Mouse (Mus musculus) spleen, adult 18-20 months (tissue): ENCODE data around the gene Gm49425.
"Not testable (repeated sequence)": the region's sequence is repeated elsewhere in the genome, so short reads cannot be mapped to it uniquely, and the experiment has no call there.

Experiments
- DNase-seq, 2 experiments: peaks; one replicate each; pipeline ENCODE4 v3.0.0; 2022; ENCODE audit warnings: mixed read lengths in 2 of 2

Gm49425 gene

GRCm38 (mm10) chr15:101517161-101517560 lies at the start of gene Gm49425:
Gene Gm49425 (minus strand): TSS chr15:101517261.
- not testable (repeated sequence) for DNase-seq

- DNase-seq, result no peak
Measured at GRCm38 (mm10) chr15:101562850-101563249, 45.8 kb upstream of the Gm49425 start, which contains the start of gene Krt90. Gene Krt90 (minus strand): TSS chr15:101562950.

GRCm38 (mm10) chr15:101558034-101558646 lies 41.1 kb upstream of the Gm49425 start:
- no peak for DNase-seq

GRCm38 (mm10) chr15:101553169-101553568 lies 36.1 kb upstream of the Gm49425 start:
- peak in 1 of 2 experiments; percentile 5 for DNase-seq

GRCm38 (mm10) chr15:101552188-101552587 lies 35.1 kb upstream of the Gm49425 start:
- DNase-seq, result no peak

GRCm38 (mm10) chr15:101550567-101550966 lies 33.5 kb upstream of the Gm49425 start, which contains the start of gene Krt82:
Gene Krt82 (minus strand): TSS chr15:101550667.
- DNase-seq, result no peak

- DNase-seq, result no peak
Measured at GRCm38 (mm10) chr15:101544478-101544877, 27.4 kb upstream of the Gm49425 start.

GRCm38 (mm10) chr15:101542543-101542942 lies 25.5 kb upstream of the Gm49425 start:
- no peak for DNase-seq

GRCm38 (mm10) chr15:101538580-101538900 lies 21.5 kb upstream of the Gm49425 start:
- DNase-seq, result no peak

GRCm38 (mm10) chr15:101537864-101538579 lies 21.0 kb upstream of the Gm49425 start:
- DNase-seq, result no peak

- no peak for DNase-seq
Measured at GRCm38 (mm10) chr15:101536054-101536850, 19.2 kb upstream of the Gm49425 start.

- DNase-seq, result no peak
Measured at GRCm38 (mm10) chr15:101532720-101533119, 15.7 kb upstream of the Gm49425 start, which contains the start of gene Krt84. Gene Krt84 (minus strand): TSS chr15:101532820.

GRCm38 (mm10) chr15:101522556-101523232 lies 5.6 kb upstream of the Gm49425 start:
- no peak for DNase-seq

GRCm38 (mm10) chr15:101519792-101520191 lies 2.7 kb upstream of the Gm49425 start:
- DNase-seq, result peak in 1 of 2 experiments; percentile 53

- DNase-seq, result no peak
Measured at GRCm38 (mm10) chr15:101508247-101508646, 8.8 kb downstream of the Gm49425 start.

GRCm38 (mm10) chr15:101506896-101507758 lies 9.9 kb downstream of the Gm49425 start:
- DNase-seq, result no peak

- no peak for DNase-seq
Measured at GRCm38 (mm10) chr15:101497181-101497580, 19.9 kb downstream of the Gm49425 start.

- DNase-seq, result no peak
Measured at GRCm38 (mm10) chr15:101495266-101495665, 21.8 kb downstream of the Gm49425 start.

GRCm38 (mm10) chr15:101494203-101494602 lies 22.9 kb downstream of the Gm49425 start:
- DNase-seq, result no peak

GRCm38 (mm10) chr15:101493713-101494112 lies 23.3 kb downstream of the Gm49425 start:
- no peak for DNase-seq

- no peak for DNase-seq
Measured at GRCm38 (mm10) chr15:101492718-101493117, 24.3 kb downstream of the Gm49425 start.

GRCm38 (mm10) chr15:101491431-101491830 lies 25.6 kb downstream of the Gm49425 start, which contains the start of gene Krt83:
Gene Krt83 (minus strand): TSS chr15:101491512.
- DNase-seq, result no peak
